Mouse (Mus musculus) spleen, adult 18-20 months (tissue): ENCODE measurements around the gene Hoxd3.

Experiments
- DNase-seq, 2 experiments: peaks; one replicate each; pipeline ENCODE4 v3.0.0; 2022; ENCODE audit warnings: mixed read lengths in 2 of 2

The Hoxd3 gene

GRCm38 (mm10) chr2:74731799-74732512, 20.2 kb downstream of the Hoxd3 start:
- DNase-seq = no peak

- DNase-seq = no peak
Measured at GRCm38 (mm10) chr2:74732513-74733316, 21.0 kb downstream of the Hoxd3 start.

- DNase-seq = no peak
Measured at GRCm38 (mm10) chr2:74733317-74733661, 21.6 kb downstream of the Hoxd3 start.

GRCm38 (mm10) chr2:74733765-74734164, 22.0 kb downstream of the Hoxd3 start:
- DNase-seq = no peak

GRCm38 (mm10) chr2:74734451-74734850, 22.7 kb downstream of the Hoxd3 start:
- no peak for DNase-seq

GRCm38 (mm10) chr2:74734996-74735811, 23.5 kb downstream of the Hoxd3 start:
- no peak for DNase-seq

GRCm38 (mm10) chr2:74735851-74736687, 24.3 kb downstream of the Hoxd3 start:
- no peak for DNase-seq

GRCm38 (mm10) chr2:74736688-74737577, 25.2 kb downstream of the Hoxd3 start:
- DNase-seq = no peak

- DNase-seq = no peak
Measured at GRCm38 (mm10) chr2:74737578-74738070, 25.9 kb downstream of the Hoxd3 start.

- DNase-seq = no peak
Measured at GRCm38 (mm10) chr2:74738623-74739475, 27.1 kb downstream of the Hoxd3 start.

- no peak for DNase-seq
Measured at GRCm38 (mm10) chr2:74739476-74739800, 27.7 kb downstream of the Hoxd3 start.

GRCm38 (mm10) chr2:74739869-74740268, 28.1 kb downstream of the Hoxd3 start:
- no peak for DNase-seq

- no peak for DNase-seq
Measured at GRCm38 (mm10) chr2:74740311-74741091, 28.8 kb downstream of the Hoxd3 start.

- DNase-seq = no peak
Measured at GRCm38 (mm10) chr2:74741252-74741978, 29.7 kb downstream of the Hoxd3 start.

- no peak for DNase-seq
Measured at GRCm38 (mm10) chr2:74741979-74742277, 30.2 kb downstream of the Hoxd3 start.

- DNase-seq = no peak
Measured at GRCm38 (mm10) chr2:74745540-74746297, 34.0 kb downstream of the Hoxd3 start.

- DNase-seq = no peak
Measured at GRCm38 (mm10) chr2:74746298-74746921, 34.7 kb downstream of the Hoxd3 start.

- DNase-seq = no peak
Measured at GRCm38 (mm10) chr2:74747006-74747405, 35.3 kb downstream of the Hoxd3 start.
